Mouse (Mus musculus): Measurements from ENCODE around the gene Grin3b. TPM values are rescaled to one million over a fixed set of nuclear protein-coding genes. Genes with fewer than 3 reads are reported as not detected.

Grin3b gene
- polyA plus RNA-seq, 1 experiment from 2014 or later = 0.44 TPM

- 67% methylated on average over 12 of the region's 12 CpGs for WGBS
- Histone ChIP-seq H3K27ac (replicated peaks) (no peak overlapping the region), H3K27me3 (replicated peaks; ENCODE audit: low read depth, poor library complexity, severe bottlenecking) (no peaks in the 10 kb centered on the region), H3K4me1 (peaks cover 14% of the 10 kb centered on the region; the same call in 1 of the 2 replicates), H3K4me3 (no peak overlapping the region), H3K36me3 (replicated peaks) (peaks cover 60% of the 10 kb centered on the region), H3K9me3 (no peaks in the 10 kb centered on the region)
- no peak for DNase-seq (ENCODE audit: low spot score)
These were observed 55.4 kb downstream of the Grin3b start for GRCm38 (mm10) chr10:80025889-80026288.

Other genes starting within 250 kb of the Grin3b start
- 52.8 and 54.3 TPM in 2 replicates for gene Polrmt, start 224.1 kb upstream of the Grin3b start, polyA plus RNA-seq (2016; fragmentation: Nextera tagmentation; extraction: Ambion mirVana)
- 0.46 TPM in 1 of 2 replicates, not detected in the other for gene Fgf22, start 215.6 kb upstream of the Grin3b start, polyA plus RNA-seq (2016; fragmentation: Nextera tagmentation; extraction: Ambion mirVana)
- 125 and 126 TPM in 2 replicates for gene Rnf126, start 203.8 kb upstream of the Grin3b start, polyA plus RNA-seq (2016; fragmentation: Nextera tagmentation; extraction: Ambion mirVana)
- gene Fstl3, start 193.4 kb upstream of the Grin3b start, polyA plus RNA-seq (2016; fragmentation: Nextera tagmentation; extraction: Ambion mirVana) = 1.9 and 2.2 TPM in 2 replicates
- 0.05 TPM in 1 of 2 replicates, not detected in the other for gene Prss57, start 179.8 kb upstream of the Grin3b start, polyA plus RNA-seq (2016; fragmentation: Nextera tagmentation; extraction: Ambion mirVana)
- gene Palm, start 177.1 kb upstream of the Grin3b start, polyA plus RNA-seq (2016; fragmentation: Nextera tagmentation; extraction: Ambion mirVana) = 127 and 129 TPM in 2 replicates
- gene Misp, start 149.7 kb upstream of the Grin3b start, polyA plus RNA-seq (2016; fragmentation: Nextera tagmentation; extraction: Ambion mirVana) = 1.7 and 2.2 TPM in 2 replicates
- 406 and 416 TPM in 2 replicates for gene Ptbp1, start 116.3 kb upstream of the Grin3b start, polyA plus RNA-seq (2016; fragmentation: Nextera tagmentation; extraction: Ambion mirVana)
- gene Prtn3, start 96.2 kb upstream of the Grin3b start, polyA plus RNA-seq (2016; fragmentation: Nextera tagmentation; extraction: Ambion mirVana) = 9.3 and 12.3 TPM in 2 replicates
- 123 and 139 TPM in 2 replicates for gene Plppr3, start 96.1 kb upstream of the Grin3b start, polyA plus RNA-seq (2016; fragmentation: Nextera tagmentation; extraction: Ambion mirVana)
- gene Elane, start 84.5 kb upstream of the Grin3b start, polyA plus RNA-seq (2016; fragmentation: Nextera tagmentation; extraction: Ambion mirVana) = 0.20 TPM in 1 of 2 replicates, not detected in the other
- not detected in 2 replicates for gene Cfd, start 79.9 kb upstream of the Grin3b start, polyA plus RNA-seq (2016; fragmentation: Nextera tagmentation; extraction: Ambion mirVana)
- 63.6 and 68.1 TPM in 2 replicates for gene Med16, start 61.8 kb upstream of the Grin3b start, polyA plus RNA-seq (2016; fragmentation: Nextera tagmentation; extraction: Ambion mirVana)
- 3.4 TPM in 1 of 2 replicates, not detected in the other for gene Gm26602, start 59.9 kb upstream of the Grin3b start, polyA plus RNA-seq (2016; fragmentation: Nextera tagmentation; extraction: Ambion mirVana)
- 0.33 and 0.37 TPM in 2 replicates for gene Kiss1r, start 53.7 kb upstream of the Grin3b start, polyA plus RNA-seq (2016; fragmentation: Nextera tagmentation; extraction: Ambion mirVana)
- gene R3hdm4, start 49.5 kb upstream of the Grin3b start, polyA plus RNA-seq (2016; fragmentation: Nextera tagmentation; extraction: Ambion mirVana) = 125 and 136 TPM in 2 replicates
- gene Arid3a, start 43.7 kb upstream of the Grin3b start, polyA plus RNA-seq (2016; fragmentation: Nextera tagmentation; extraction: Ambion mirVana) = 15.7 and 18.0 TPM in 2 replicates
- 166 TPM in 2 replicates for gene Wdr18, start 10.6 kb upstream of the Grin3b start, polyA plus RNA-seq (2016; fragmentation: Nextera tagmentation; extraction: Ambion mirVana)
- 12.3 and 12.4 TPM in 2 replicates for gene Tmem259, start 13.6 kb downstream of the Grin3b start, polyA plus RNA-seq (2016; fragmentation: Nextera tagmentation; extraction: Ambion mirVana)
- gene Cnn2, start 17.9 kb downstream of the Grin3b start, polyA plus RNA-seq (2016; fragmentation: Nextera tagmentation; extraction: Ambion mirVana) = 234 and 253 TPM in 2 replicates
- gene Abca7, start 25.8 kb downstream of the Grin3b start, polyA plus RNA-seq (2016; fragmentation: Nextera tagmentation; extraction: Ambion mirVana) = 2.9 and 3.2 TPM in 2 replicates
- 11.2 and 11.3 TPM in 2 replicates for gene Arhgap45, start 45.9 kb downstream of the Grin3b start, polyA plus RNA-seq (2016; fragmentation: Nextera tagmentation; extraction: Ambion mirVana)
- 312 and 316 TPM in 2 replicates for gene Polr2e, start 69.1 kb downstream of the Grin3b start, polyA plus RNA-seq (2016; fragmentation: Nextera tagmentation; extraction: Ambion mirVana)
- 618 and 672 TPM in 2 replicates for gene Gpx4, start 76.5 kb downstream of the Grin3b start, polyA plus RNA-seq (2016; fragmentation: Nextera tagmentation; extraction: Ambion mirVana)
- gene Sbno2, start 134.9 kb downstream of the Grin3b start, polyA plus RNA-seq (2016; fragmentation: Nextera tagmentation; extraction: Ambion mirVana) = 16.2 and 18.2 TPM in 2 replicates
- 16.1 and 17.5 TPM in 2 replicates for gene Stk11, start 145.1 kb downstream of the Grin3b start, polyA plus RNA-seq (2016; fragmentation: Nextera tagmentation; extraction: Ambion mirVana)
- 491 and 493 TPM in 2 replicates for gene Atp5d, start 167.9 kb downstream of the Grin3b start, polyA plus RNA-seq (2016; fragmentation: Nextera tagmentation; extraction: Ambion mirVana)
- gene Cbarp, start 170.1 kb downstream of the Grin3b start, polyA plus RNA-seq (2016; fragmentation: Nextera tagmentation; extraction: Ambion mirVana) = 4.9 and 8.5 TPM in 2 replicates
- 22.2 TPM in 2 replicates for gene Midn, start 177.6 kb downstream of the Grin3b start, polyA plus RNA-seq (2016; fragmentation: Nextera tagmentation; extraction: Ambion mirVana)
- gene Cirbp, start 195.3 kb downstream of the Grin3b start, polyA plus RNA-seq (2016; fragmentation: Nextera tagmentation; extraction: Ambion mirVana) = 93.2 and 110 TPM in 2 replicates
- gene 1600002K03Rik, start 202.2 kb downstream of the Grin3b start, polyA plus RNA-seq (2016; fragmentation: Nextera tagmentation; extraction: Ambion mirVana) = 10.8 and 12.0 TPM in 2 replicates
- 45.2 and 50.1 TPM in 2 replicates for gene Efna2, start 208.8 kb downstream of the Grin3b start, polyA plus RNA-seq (2016; fragmentation: Nextera tagmentation; extraction: Ambion mirVana)

All from embryonic facial prominence, embryonic 10.5 days (tissue).